Mouse (Mus musculus) testis, adult 2 months (tissue): ENCODE results near the gene Bap1.

Experiments
- CTCF ChIP-seq: fragments of 200-500 bp; IDR thresholded peaks from 2 replicates; pipeline ENCODE4 v1.5.1; 2012; ENCODE audit warnings: low read depth, mild to moderate bottlenecking, inconsistent platforms, low read length, moderate library complexity; ENCODE audit not compliant: control insufficient read depth, insufficient read depth, insufficient replicate concordance
- POLR2A ChIP-seq: fragments of 200-500 bp; IDR thresholded peaks from 2 replicates; pipeline ENCODE4 v1.6.1; 2012; ENCODE audit warnings: low read depth, mild to moderate bottlenecking, inconsistent platforms, low read length, moderate library complexity; ENCODE audit not compliant: control insufficient read depth

DNA sequence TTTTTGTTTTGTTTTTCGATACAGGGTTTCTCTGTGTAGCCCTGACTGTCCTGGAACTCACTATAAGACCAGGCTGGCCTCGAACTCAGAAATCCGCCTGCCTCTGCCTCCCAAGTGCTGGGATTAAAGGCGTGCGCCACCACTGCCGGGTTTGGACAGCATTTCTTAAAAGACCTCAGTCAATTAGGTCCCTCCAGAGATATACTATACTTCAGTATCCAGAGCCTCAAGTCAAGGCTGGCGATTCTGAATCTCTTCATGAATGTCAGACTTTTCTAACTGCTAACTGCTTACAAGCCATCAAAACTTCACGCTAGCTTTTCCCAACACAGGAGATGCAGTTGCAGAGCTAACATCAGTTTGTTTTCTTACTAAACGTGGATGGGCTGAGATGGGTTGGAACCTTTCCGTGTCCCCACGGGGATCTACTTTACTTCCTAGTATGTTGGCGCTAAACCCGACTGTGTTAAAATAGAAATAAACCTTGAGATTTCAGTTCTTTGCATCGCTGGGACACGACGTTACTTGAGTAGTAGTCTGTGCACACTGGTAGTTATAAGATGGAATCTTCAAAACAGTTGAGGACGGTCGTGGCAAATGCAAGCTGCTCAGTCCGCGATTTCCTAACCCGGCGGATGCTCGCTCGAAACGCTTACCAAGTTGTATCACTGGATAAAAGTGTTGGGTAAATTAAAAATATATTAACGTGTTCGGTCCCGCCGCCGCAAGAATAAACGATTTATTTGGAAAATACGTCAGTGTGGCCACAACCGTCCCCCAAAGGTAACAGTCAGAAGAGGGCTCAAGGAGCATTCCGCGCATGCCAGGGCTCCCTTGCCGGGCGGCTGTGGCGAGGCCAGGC lies 797 bp upstream of the Bap1 start:
- TF ChIP-seq POLR2A (no peak), CTCF (no peak)
